Mouse (Mus musculus) intestine, embryonic 15.5 days (tissue): ENCODE data around the gene Fhad1. TPM values are rescaled to one million over a fixed set of nuclear protein-coding genes. Genes with fewer than 3 reads are reported as not detected.
"Not testable (repeated sequence)": the region's sequence is repeated elsewhere in the genome, so short reads cannot be mapped to it uniquely, and the experiment has no call there.

Source experiments
- ATAC-seq: fragments of 200-750 bp; cut with Nextera tagmentation; 2 replicates; pipeline ENCODE4 v1.8.0; 2017; ENCODE audit warnings: moderate TSS enrichment, moderate library complexity
- H3K27ac ChIP-seq: fragments of 300-500 bp; sonication (generic); 2 replicates; pipeline ENCODE4 v1.5.1; 2015; ENCODE audit warnings: mild to moderate bottlenecking, inconsistent platforms
- H3K27me3 ChIP-seq: fragments of 300-500 bp; sonication (generic); replicated peaks from 2 replicates; pipeline ENCODE4 v1.6.1; 2015; ENCODE audit warnings: inconsistent platforms
- H3K36me3 ChIP-seq: fragments of 300-500 bp; sonication (generic); 2 replicates; pipeline ENCODE4 v1.6.1; 2015; ENCODE audit warnings: inconsistent platforms
- H3K4me1 ChIP-seq: fragments of 300-500 bp; sonication (generic); replicated peaks from 2 replicates; pipeline ENCODE4 v1.6.1; 2015; ENCODE audit warnings: inconsistent platforms
- H3K4me2 ChIP-seq: fragments of 300-500 bp; sonication (generic); replicated peaks from 2 replicates; pipeline ENCODE4 v1.6.1; 2015; ENCODE audit warnings: mild to moderate bottlenecking, inconsistent platforms
- H3K4me3 ChIP-seq: fragments of 300-500 bp; sonication (generic); replicated peaks from 2 replicates; pipeline ENCODE4 v1.5.1; 2015; ENCODE audit warnings: inconsistent platforms
- H3K9ac ChIP-seq: fragments of 300-500 bp; sonication (generic); 2 replicates; pipeline ENCODE4 v1.6.1; 2015; ENCODE audit warnings: inconsistent platforms
- H3K9me3 ChIP-seq: fragments of 300-500 bp; sonication (generic); 2 replicates; pipeline ENCODE4 v1.6.1; 2016; ENCODE audit warnings: inconsistent platforms
- WGBS: fragments of 180-500 bp; shearing (Covaris S2); methylation state at CpG from one replicate; pipeline ENCODE4 v1.1.7; 2015; 5-methylcytosine and 5-hydroxymethylcytosine counted together
- polyA plus RNA-seq: library from polyadenylated mRNA; unstranded; fragments of >200 nt; fragmentation: Nextera tagmentation; extraction: Ambion mirVana; gene quantifications from 2 replicates; pipeline ENCODE4 v1.2.1, GENCODE M21; 2015

The Fhad1 gene
- polyA plus RNA-seq, 1 experiment from 2014 or later = 1.4 TPM

- H3K9ac ChIP-seq = no peak overlapping the region
- no peak overlapping the region for H3K4me3 ChIP-seq
- 74% methylated on average over 2 of the region's 2 CpGs for whole genome bisulfite sequencing
- H3K27me3 ChIP-seq = no peaks in the 10 kb centered on the region
- H3K27ac ChIP-seq = no peak overlapping the region
- no peak for ATAC-seq
- peaks cover 8% of the 10 kb centered on the region; the same call in 1 of the 2 replicates for H3K36me3 ChIP-seq
- no peaks in the 10 kb centered on the region for H3K9me3 ChIP-seq
- H3K4me2 ChIP-seq = no peak overlapping the region
- no peaks in the 10 kb centered on the region for H3K4me1 ChIP-seq
Measured at GRCm38 (mm10) chr4:142026965-142027364, 12.1 kb upstream of the Fhad1 start.

DNA sequence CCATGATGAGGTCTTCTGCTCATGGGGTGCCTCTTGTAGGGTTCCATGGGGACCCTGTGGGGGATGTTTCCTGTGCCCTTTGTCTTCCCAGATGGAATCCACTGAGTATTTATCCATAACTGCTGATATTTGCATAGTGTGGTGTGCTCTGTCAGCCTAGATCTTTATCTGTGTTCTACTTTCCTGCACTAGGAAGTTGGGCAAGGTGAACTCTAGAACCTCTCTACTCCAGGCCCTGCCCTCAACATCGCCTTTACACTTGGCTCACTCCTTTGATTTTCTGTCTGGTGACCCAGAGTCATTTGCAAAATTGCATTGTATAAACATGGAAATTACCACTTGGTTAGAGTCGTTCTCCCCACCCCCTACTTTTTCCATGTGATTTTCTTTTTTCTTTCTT is 9.7 kb upstream of the Fhad1 start:
- H3K27ac ChIP-seq = no peak overlapping the region
- 86% methylated on average over 2 of the region's 2 CpGs for WGBS
- no peaks in the 10 kb centered on the region for H3K27me3 ChIP-seq
- no peak overlapping the region for H3K9ac ChIP-seq
- H3K4me1 ChIP-seq = no peaks in the 10 kb centered on the region
- no peak for ATAC-seq
- no peak overlapping the region for H3K4me2 ChIP-seq
- no peaks in the 10 kb centered on the region for H3K36me3 ChIP-seq
- no peaks in the 10 kb centered on the region for H3K9me3 ChIP-seq
- H3K4me3 ChIP-seq = no peak overlapping the region

- 61% methylated on average over 4 of the region's 4 CpGs for WGBS
- ATAC-seq = no peak
- H3K27me3 ChIP-seq = no peaks in the 10 kb centered on the region
- H3K4me2 ChIP-seq = no peak overlapping the region
- no peak overlapping the region for H3K27ac ChIP-seq
- no peak overlapping the region for H3K4me3 ChIP-seq
- H3K9me3 ChIP-seq = no peaks in the 10 kb centered on the region
- no peak overlapping the region for H3K9ac ChIP-seq
- H3K4me1 ChIP-seq = no peaks in the 10 kb centered on the region
- no peaks in the 10 kb centered on the region for H3K36me3 ChIP-seq
Measured at GRCm38 (mm10) chr4:142023166-142023565, 8.3 kb upstream of the Fhad1 start.

DNA sequence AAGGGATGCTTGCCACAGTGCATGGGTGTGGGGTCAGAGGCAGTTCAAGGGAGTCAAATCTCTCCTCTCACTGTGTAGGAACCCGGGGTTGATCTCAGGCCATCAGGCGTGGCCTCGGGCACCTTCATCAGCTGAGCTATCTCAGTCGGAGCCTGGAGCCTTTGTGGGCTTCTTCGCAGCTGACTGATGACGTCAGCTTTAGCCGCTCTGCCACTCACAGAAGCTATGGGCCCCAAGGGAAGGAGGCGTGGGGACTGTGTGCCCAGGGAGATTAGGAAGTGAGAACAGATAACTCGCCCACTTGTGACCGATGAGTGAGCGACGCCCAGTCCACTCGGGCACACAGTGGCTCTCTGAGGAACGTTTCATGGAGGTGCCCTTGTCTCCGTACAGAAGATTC is 2.8 kb upstream of the Fhad1 start:
- H3K4me2 ChIP-seq = peak overlapping the region; percentile 15
- no peaks in the 10 kb centered on the region for H3K9me3 ChIP-seq
- 35% methylated on average over 15 of the region's 15 CpGs for WGBS
- no peak overlapping the region for H3K4me3 ChIP-seq
- H3K36me3 ChIP-seq = no peaks in the 10 kb centered on the region
- H3K4me1 ChIP-seq = peaks cover 17% of the 10 kb centered on the region
- H3K27me3 ChIP-seq = no peaks in the 10 kb centered on the region
- peak; percentile 29 for ATAC-seq
- no peak overlapping the region for H3K9ac ChIP-seq
- no peak overlapping the region for H3K27ac ChIP-seq

- Histone ChIP-seq H3K27ac (no peak overlapping the region), H3K4me1 (peaks cover 15% of the 10 kb centered on the region), H3K4me3 (no peak overlapping the region), H3K36me3 (no peaks in the 10 kb centered on the region), H3K9me3 (no peaks in the 10 kb centered on the region), H3K9ac (no peak overlapping the region), H3K4me2 (no peak overlapping the region), H3K27me3 (no peaks in the 10 kb centered on the region)
- WGBS = 93% methylated on average over 13 of the region's 13 CpGs
- ATAC-seq = no peak
Measured at GRCm38 (mm10) chr4:142011236-142011635, 3.6 kb downstream of the Fhad1 start.

GRCm38 (mm10) chr4:142010441-142010840 is 4.4 kb downstream of the Fhad1 start:
- no peaks in the 10 kb centered on the region for H3K27me3 ChIP-seq
- no peak overlapping the region for H3K9ac ChIP-seq
- H3K4me3 ChIP-seq = no peak overlapping the region
- H3K4me1 ChIP-seq = peaks cover 14% of the 10 kb centered on the region
- no peak overlapping the region for H3K4me2 ChIP-seq
- WGBS = 75% methylated on average over 7 of the region's 7 CpGs
- no peaks in the 10 kb centered on the region for H3K9me3 ChIP-seq
- no peaks in the 10 kb centered on the region for H3K36me3 ChIP-seq
- H3K27ac ChIP-seq = no peak overlapping the region
- ATAC-seq = no peak

GRCm38 (mm10) chr4:142008206-142008605 is 6.7 kb downstream of the Fhad1 start:
- Histone ChIP-seq H3K4me3 (no peak overlapping the region), H3K4me1 (0 out of 2 replicates have a peak, but pooled peaks cover 7% of the 10 kb centered on the region), H3K36me3 (no peaks in the 10 kb centered on the region), H3K9ac (no peak overlapping the region), H3K27ac (peak overlapping the region; percentile 7), H3K4me2 (no peak overlapping the region), H3K9me3 (no peaks in the 10 kb centered on the region), H3K27me3 (no peaks in the 10 kb centered on the region)
- peak; percentile 26; the same call in 1 of the 2 replicates for ATAC-seq
- 51% methylated on average over 11 of the region's 11 CpGs for WGBS

DNA sequence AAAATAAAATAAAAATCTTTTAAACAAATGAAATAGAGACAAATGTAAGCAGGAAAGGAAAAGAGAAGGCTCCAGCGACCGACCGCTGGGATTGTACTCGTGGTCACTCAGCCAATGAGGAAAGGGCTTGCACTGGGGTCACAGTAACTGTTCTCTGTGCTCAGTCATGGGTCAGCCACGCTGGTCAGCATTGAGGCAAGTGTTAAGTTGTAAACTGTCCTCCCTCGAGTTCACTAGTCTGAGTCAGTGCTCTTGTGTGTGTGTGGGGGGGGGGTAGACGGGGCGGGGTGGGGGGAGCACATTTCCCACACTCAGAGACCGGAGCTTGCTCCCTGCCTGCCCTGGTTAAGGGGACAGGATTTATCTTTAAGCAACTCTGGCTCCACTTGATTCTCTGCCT is 14.3 kb downstream of the Fhad1 start:
- Histone ChIP-seq H3K27me3 (no peaks in the 10 kb centered on the region), H3K9me3 (no peaks in the 10 kb centered on the region), H3K9ac (no peak overlapping the region), H3K36me3 (no peaks in the 10 kb centered on the region), H3K27ac (0 out of 2 replicates have a peak overlapping the region, but pooled peaks have one; percentile 5), H3K4me3 (no peak overlapping the region), H3K4me2 (no peak overlapping the region), H3K4me1 (peaks cover 22% of the 10 kb centered on the region)
- no peak for ATAC-seq
- 56% methylated on average over 9 of the region's 9 CpGs for WGBS

DNA sequence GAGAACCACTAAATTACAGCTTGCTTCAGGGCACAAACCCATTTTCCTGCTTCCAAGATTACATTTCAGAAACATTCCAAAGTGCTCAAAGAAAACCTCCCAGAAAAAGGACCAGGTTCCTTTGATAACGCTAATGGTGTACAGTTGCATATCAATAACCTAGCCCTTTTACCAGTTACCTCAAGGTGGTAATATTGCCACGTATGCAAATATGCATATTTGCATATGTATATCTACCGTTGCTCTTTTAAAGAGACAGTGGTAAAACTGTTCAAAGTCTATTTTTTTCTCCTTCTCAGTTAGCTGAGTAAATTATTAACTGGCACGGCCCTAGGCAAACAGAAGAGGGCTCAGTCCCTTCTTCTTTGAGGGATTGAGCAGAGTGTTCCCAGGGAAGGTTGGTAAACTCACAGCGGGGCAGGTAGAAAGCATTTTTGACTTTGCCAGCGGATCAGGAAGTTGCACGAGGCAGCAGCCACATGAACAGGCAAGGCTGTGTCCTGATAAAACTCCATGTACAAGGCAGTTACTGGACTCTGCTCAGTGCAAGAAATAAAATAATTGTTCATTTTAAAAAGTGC is 15.3 kb downstream of the Fhad1 start:
- peak; percentile 85 for ATAC-seq
- no peak overlapping the region for H3K9ac ChIP-seq
- no peak overlapping the region for H3K4me2 ChIP-seq
- peak overlapping the region; percentile 91 for H3K27ac ChIP-seq
- peaks cover 20% of the 10 kb centered on the region for H3K4me1 ChIP-seq
- 42% methylated on average over 7 of the region's 7 CpGs for WGBS
- no peaks in the 10 kb centered on the region for H3K9me3 ChIP-seq
- no peaks in the 10 kb centered on the region for H3K27me3 ChIP-seq
- no peaks in the 10 kb centered on the region for H3K36me3 ChIP-seq
- H3K4me3 ChIP-seq = no peak overlapping the region

GRCm38 (mm10) chr4:141998282-141998821 is 16.5 kb downstream of the Fhad1 start:
- WGBS = 37% methylated on average over 11 of the region's 11 CpGs
- Histone ChIP-seq H3K36me3 (no peaks in the 10 kb centered on the region), H3K27me3 (no peaks in the 10 kb centered on the region), H3K9ac (no peak overlapping the region), H3K27ac (peak overlapping the region; percentile 48), H3K4me3 (no peak overlapping the region), H3K4me2 (peak overlapping the region; percentile 36), H3K4me1 (peaks cover 20% of the 10 kb centered on the region), H3K9me3 (no peaks in the 10 kb centered on the region)
- ATAC-seq = 0 out of 2 replicates have a peak, but pooled peaks have one; percentile 11

DNA sequence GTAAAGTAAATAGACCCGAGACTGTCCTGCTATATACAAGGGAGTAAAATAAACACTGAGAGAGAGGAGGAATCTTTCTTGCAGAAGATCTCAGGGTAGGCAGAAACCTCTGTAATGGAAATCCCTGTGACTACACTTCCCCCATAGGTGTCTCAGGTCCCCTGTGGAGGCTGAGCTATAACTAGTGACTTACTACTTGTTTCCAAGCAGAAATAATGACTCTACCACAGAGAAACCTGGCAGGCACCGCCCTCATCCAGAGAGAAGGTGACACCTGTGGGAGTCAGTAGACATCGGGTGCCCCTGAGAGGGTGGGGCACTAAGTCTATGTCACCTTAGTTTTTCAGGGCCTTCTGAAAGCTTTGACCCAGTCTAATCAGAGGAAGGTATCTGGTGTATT is 18.0 kb downstream of the Fhad1 start:
- Histone ChIP-seq H3K4me3 (no peak overlapping the region), H3K4me2 (no peak overlapping the region), H3K36me3 (no peaks in the 10 kb centered on the region), H3K9ac (no peak overlapping the region), H3K27me3 (no peaks in the 10 kb centered on the region), H3K27ac (peak overlapping the region; percentile 60), H3K4me1 (peaks cover 20% of the 10 kb centered on the region), H3K9me3 (no peaks in the 10 kb centered on the region)
- WGBS = 45% methylated on average over 3 of the region's 3 CpGs
- ATAC-seq = peak; percentile 11; the same call in 1 of the 2 replicates

GRCm38 (mm10) chr4:141996086-141996485 is 18.8 kb downstream of the Fhad1 start:
- Histone ChIP-seq H3K36me3 (no peaks in the 10 kb centered on the region), H3K9me3 (no peaks in the 10 kb centered on the region), H3K27me3 (no peaks in the 10 kb centered on the region), H3K4me1 (peaks cover 20% of the 10 kb centered on the region), H3K9ac (no peak overlapping the region), H3K27ac (0 out of 2 replicates have a peak overlapping the region, but pooled peaks have one; percentile 60), H3K4me2 (no peak overlapping the region), H3K4me3 (no peak overlapping the region)
- no peak for ATAC-seq
- 55% methylated on average over 7 of the region's 7 CpGs for WGBS

- not testable (repeated sequence) for H3K36me3 ChIP-seq
Measured at GRCm38 (mm10) chr4:141994062-141994471, 20.8 kb downstream of the Fhad1 start.

More at GRCm38 (mm10) chr4:141994062-141994471, 20.8 kb downstream of the Fhad1 start:
- not testable (repeated sequence) for H3K27ac ChIP-seq, H3K9me3 ChIP-seq, H3K4me2 ChIP-seq, ATAC-seq, H3K9ac ChIP-seq, H3K4me3 ChIP-seq, H3K27me3 ChIP-seq
- 50% methylated on average over 2 of the region's 2 CpGs for WGBS
- peaks cover 20% of the 10 kb centered on the region for H3K4me1 ChIP-seq
